Mouse (Mus musculus) layer of hippocampus, postnatal 25 days (tissue): ENCODE data around the gene Unc13d. TPM values are rescaled to one million over a fixed set of nuclear protein-coding genes. Genes with fewer than 3 reads are reported as not detected.
A peak's percentile ranks its signal among the peaks of the same experiment; 100 is the strongest.
"Not testable (repeated sequence)": the region's sequence is repeated elsewhere in the genome, so short reads cannot be mapped to it uniquely, and the experiment has no call there.

Source experiments
- DNase-seq, 2 experiments: peaks; one replicate each; pipeline ENCODE4 v3.0.0; 2022; ENCODE audit warnings: mixed read lengths in 2 of 2, low spot score in 1 of 2; ENCODE audit errors: extremely low spot score in 1 of 2
- total RNA-seq, 2 experiments: library from RNA; stranded (reverse); gene quantifications; 2 replicates each; pipeline ENCODE4 v1.2.3; 2021

Gene Unc13d
- total RNA-seq, 2 experiments from 2014 or later = 1.3 to 2.4 TPM

- DNase-seq = peak; percentile 73 to 80
These were observed 53.9 kb downstream of the Unc13d start for GRCm38 (mm10) chr11:116023771-116024355.

DNA sequence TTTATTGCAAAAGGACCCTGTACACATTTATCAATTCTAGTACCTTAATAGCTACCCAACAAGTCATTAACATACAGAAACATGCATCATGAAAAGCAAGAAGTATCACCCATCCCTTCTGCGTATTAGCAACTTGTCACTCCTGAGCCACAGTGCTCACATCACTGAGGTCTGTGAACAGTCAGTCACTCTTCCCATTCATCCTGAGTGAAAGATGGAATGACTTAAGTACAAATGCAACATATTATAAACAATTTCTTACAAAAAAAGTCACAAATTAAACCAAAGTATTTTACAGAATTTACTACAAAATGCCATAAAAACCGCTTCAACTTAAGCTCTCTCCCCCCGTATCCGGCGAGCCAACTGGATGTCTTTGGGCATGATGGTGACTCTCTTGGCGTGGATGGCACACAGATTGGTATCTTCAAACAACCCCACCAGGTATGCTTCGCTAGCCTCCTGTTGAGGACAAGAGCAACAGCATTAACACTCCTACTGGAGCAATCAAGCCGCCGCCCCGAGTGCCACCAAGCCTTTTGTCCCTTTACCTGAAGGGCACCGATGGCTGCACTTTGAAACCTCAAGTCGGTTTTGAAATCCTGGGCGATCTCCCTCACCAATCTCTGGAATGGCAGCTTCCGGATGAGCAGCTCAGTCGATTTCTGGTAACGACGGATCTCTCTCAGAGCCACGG, 54.5 kb downstream of the Unc13d start:
- not testable (repeated sequence) for DNase-seq

DNA sequence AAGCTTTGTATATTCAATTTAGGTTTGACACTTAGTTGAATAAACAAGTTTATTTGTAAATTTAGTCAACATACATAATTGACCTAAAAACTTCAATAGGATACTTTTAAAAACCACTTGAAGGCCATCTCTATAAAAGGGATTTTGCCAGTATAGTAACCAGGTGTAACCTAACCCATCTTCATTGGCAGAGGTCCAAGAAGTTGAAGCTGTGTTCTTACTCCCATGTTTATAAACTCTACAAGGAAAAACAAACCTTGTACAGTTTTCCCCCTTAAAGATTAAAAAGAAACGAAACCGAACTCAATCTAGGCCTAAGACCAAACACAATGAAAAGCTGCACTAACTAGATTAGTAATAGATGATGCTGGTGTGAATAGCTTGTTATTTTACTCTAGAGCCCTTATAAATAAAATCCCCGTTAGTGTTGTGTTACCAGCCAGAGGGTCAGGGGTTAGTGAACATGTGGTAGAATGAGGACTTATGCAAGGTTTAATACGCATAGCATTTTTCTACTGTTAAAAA, 55.4 kb downstream of the Unc13d start:
- DNase-seq = no peak

GRCm38 (mm10) chr11:116021328-116022220, 56.2 kb downstream of the Unc13d start:
- no peak for DNase-seq

GRCm38 (mm10) chr11:116020519-116020922, 57.2 kb downstream of the Unc13d start:
- no peak for DNase-seq

- DNase-seq = no peak
These were observed 57.8 kb downstream of the Unc13d start for GRCm38 (mm10) chr11:116019976-116020411.

DNA sequence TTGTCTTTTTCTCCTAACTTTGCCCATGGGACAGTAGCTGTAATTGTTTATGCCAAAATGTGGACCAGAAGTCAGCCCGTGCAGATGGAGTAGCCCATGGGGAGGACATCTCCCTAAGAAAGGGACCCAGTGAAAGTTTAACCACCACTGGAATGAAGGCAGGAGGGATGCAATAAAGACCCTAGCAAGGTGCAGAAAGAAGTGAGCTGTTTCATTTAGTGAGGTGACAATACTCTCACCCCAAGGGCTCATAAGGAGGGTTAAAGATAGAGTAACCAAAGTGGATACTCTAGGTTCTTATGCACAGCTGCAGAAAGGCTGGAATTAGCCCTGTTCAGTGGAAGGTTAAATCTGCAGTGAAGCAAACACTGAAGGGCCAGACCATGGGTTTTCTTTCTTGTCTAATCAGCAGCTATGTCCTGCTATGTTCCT, 58.4 kb downstream of the Unc13d start:
- DNase-seq = no peak

DNA sequence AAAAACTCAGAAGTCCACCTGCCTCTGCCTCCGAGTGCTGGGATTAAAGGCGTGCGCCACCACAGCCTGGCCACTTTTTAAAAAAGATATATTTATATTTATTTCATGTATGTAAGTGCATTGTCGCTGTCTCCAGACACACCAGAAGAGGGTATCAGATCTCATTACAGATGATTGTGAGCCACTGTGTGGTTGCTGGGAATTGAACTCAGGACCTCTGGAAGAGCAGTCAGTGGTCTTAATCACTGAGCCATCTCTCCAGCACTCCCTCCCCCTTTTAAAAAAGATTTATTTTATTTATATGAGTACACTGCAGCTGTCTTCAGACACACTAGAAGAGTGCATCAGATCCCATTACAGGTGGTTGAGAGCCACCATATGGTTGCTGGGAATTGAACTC, 58.9 kb downstream of the Unc13d start:
- not testable (repeated sequence) for DNase-seq

- no peak for DNase-seq
These were observed 59.7 kb downstream of the Unc13d start for GRCm38 (mm10) chr11:116018106-116018505.

DNA sequence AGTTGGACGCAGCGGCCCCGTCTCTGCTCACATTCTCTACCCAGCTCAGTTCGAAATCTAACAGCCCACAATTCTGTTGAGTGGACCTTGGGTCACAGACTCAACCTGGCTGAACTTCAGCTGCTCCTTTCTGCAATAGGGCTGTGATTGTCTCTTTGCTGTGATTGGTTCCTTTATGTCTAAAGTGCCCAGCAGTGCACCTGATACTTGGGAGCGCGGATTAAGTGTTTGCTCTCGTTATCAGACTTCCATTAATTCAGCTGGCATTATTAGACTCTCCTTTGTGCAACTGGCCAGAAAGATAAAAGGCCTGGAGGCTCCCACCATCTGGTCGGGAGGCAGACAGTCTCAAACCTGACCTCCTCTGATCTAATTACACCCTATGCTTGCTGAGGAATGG, 62.9 kb downstream of the Unc13d start:
- no peak for DNase-seq

DNA sequence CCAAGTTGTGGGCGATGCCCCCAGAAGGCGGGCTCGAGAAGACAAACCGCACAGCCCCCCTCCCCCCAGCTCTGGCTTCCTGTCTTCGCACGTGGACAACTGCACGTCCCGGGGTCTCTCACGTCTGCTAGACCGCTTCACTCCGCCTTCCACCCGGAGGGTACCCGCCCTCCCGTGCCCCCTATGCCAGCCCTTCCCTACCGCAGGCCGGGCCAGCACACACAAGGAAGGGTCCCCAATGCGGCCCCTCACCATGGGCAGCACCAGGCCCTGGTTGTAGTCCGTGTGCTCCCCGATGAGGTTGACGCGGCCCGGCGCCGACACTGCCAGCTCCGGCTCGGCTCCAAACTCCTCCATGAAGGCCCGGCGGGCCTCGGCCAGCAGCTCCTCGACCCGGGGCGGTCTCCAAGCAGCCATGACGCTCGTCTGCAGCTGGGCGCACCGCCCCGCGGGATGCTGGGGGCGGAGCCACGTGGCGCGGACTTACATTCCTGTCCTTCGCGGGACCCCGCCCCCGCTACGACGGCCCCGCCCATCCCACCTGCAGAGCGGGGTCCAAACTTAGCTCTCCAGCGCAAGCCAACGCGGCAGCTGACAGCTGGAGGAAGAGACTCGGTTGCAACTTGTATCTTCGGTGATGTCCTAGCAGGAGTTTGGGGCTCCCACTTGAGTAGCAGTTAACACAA, 65.4 kb downstream of the Unc13d start, which contains the start of gene Galk1:
Galk1 (minus strand) TSS at position 458 of the 686 bp plus-strand sequence.
- peak; percentile 53 to 70 for DNase-seq

Other genes with a start within 250 kb of the Unc13d start
- gene Myo15b, start 219.6 kb downstream of the Unc13d start, total RNA-seq = under 1 TPM; 0.27 to 0.28 TPM
- 1 to 10 TPM in 1 of 2 experiments, under 1 TPM in 1; 0.54 to 1.2 TPM for gene Smim5, start 178.0 kb downstream of the Unc13d start, total RNA-seq
- not detected for gene Smim6, start 165.9 kb downstream of the Unc13d start, total RNA-seq
- 10 to 100 TPM; 33.1 to 47.4 TPM for gene Sap30bp, start 144.7 kb downstream of the Unc13d start, total RNA-seq
- gene Recql5, start 144.5 kb downstream of the Unc13d start, total RNA-seq = 10 to 100 TPM; 25.7 to 28.4 TPM
- gene Itgb4, start 103.3 kb downstream of the Unc13d start, total RNA-seq = 1 to 10 TPM; 5.2 to 6.5 TPM
- gene Galk1, start 65.2 kb downstream of the Unc13d start, total RNA-seq = 10 to 100 TPM; 14.0 to 16.9 TPM
- gene H3f3b, start 50.0 kb downstream of the Unc13d start, total RNA-seq = 100 to 1,000 TPM; 281 to 291 TPM
- gene Unk, start 47.6 kb downstream of the Unc13d start, total RNA-seq = 10 to 100 TPM; 19.6 to 23.2 TPM
- gene Wbp2, start 9.0 kb upstream of the Unc13d start, total RNA-seq = 100 to 1,000 TPM; 390 to 418 TPM
- gene Trim47, start 49.2 kb upstream of the Unc13d start, total RNA-seq = 1 to 10 TPM; 5.6 to 5.9 TPM
- gene Trim65, start 53.2 kb upstream of the Unc13d start, total RNA-seq = 1 to 10 TPM; 6.2 to 7.1 TPM
- 10 to 100 TPM; 59.1 to 62.7 TPM for gene Mrpl38, start 60.9 kb upstream of the Unc13d start, total RNA-seq
- gene Fbf1, start 90.2 kb upstream of the Unc13d start, total RNA-seq = 10 to 100 TPM; 74.6 to 96.0 TPM
- gene Ten1, start 120.9 kb upstream of the Unc13d start, total RNA-seq = 10 to 100 TPM; 41.4 to 45.1 TPM
- gene Acox1, start 121.1 kb upstream of the Unc13d start, total RNA-seq = 100 to 1,000 TPM; 117 to 118 TPM
- gene Evpl, start 160.1 kb upstream of the Unc13d start, total RNA-seq = under 1 TPM; 0.26 to 0.59 TPM
- gene Srp68, start 196.3 kb upstream of the Unc13d start, total RNA-seq = 10 to 100 TPM; 61.5 to 61.7 TPM
- not detected for gene Galr2, start 203.0 kb upstream of the Unc13d start, total RNA-seq
- 10 to 100 TPM; 85.0 to 87.2 TPM for gene Exoc7, start 229.3 kb upstream of the Unc13d start, total RNA-seq